Mouse (Mus musculus) Patski (cell line): ENCODE measurements around the gene Hivep3. TPM values are rescaled to one million over a fixed set of nuclear protein-coding genes. Genes with fewer than 3 reads are reported as not detected.
A peak's percentile ranks its signal among the peaks of the same experiment; 100 is the strongest.

Experiments used
- ATAC-seq: fragments of 100-300 bp; one replicate; pipeline ENCODE4 v1.8.0; 2021
- CTCF ChIA-PET: fragments of 350-600 bp; sonication (Branson Sonifier 250); formaldehyde crosslinking; loops from one replicate; lab custom pipeline; 2022; ENCODE audit warnings: inconsistent platforms; lab: Charles Lee
- POLR2A ChIA-PET: fragments of 350-600 bp; sonication (Branson Sonifier 250); formaldehyde crosslinking; loops from one replicate; lab custom pipeline; 2022; ENCODE audit warnings: antibody characterized with exemption, inconsistent platforms; lab: Charles Lee
- DNase-seq: peaks from one replicate; pipeline ENCODE4 v3.0.0-alpha.2; 2011; ENCODE audit warnings: low read depth, low spot score
- H3K27me3 ChIP-seq: fragments of 371-371 bp; one replicate; pipeline ENCODE4 v1.5.1; 2021
- CTCF ChIP-seq: fragments of 100-300 bp; IDR thresholded peaks from one replicate; pipeline ENCODE4 v1.5.1; 2021
- in situ Hi-C: fragments of 300-500 bp; cut with MboI; formaldehyde crosslinking; loops from 3 replicates; pipeline ENCODE4 v1.11.1; 2018; ENCODE audit warnings: low pct_unique_long_range_greater_than_20kb, mixed read lengths
- polyA plus RNA-seq: library from polyadenylated mRNA; unstranded; gene quantifications from one replicate; pipeline ENCODE4 v1.2.3, GENCODE M21; 2021

The Hivep3 gene
- polyA plus RNA-seq, 1 experiment from 2014 or later, result 4.4 TPM

GRCm38 (mm10) chr4:120009151-120009550 lies 275.6 kb downstream of the Hivep3 start:
- in situ Hi-C loops, result no loop called here
- H3K27me3 ChIP-seq, result no peaks in the 10 kb centered on the region
- no peak for TF ChIP-seq CTCF
- ATAC-seq (no peak), DNase-seq (no peak)
- ChIA-PET CTCF (interaction anchor here (1.4 kb wide), 1 partner anchor 20 kb away, joined by 3 read pairs; no protein-coding TSS in a partner anchor), POLR2A (no interaction called here)

DNA sequence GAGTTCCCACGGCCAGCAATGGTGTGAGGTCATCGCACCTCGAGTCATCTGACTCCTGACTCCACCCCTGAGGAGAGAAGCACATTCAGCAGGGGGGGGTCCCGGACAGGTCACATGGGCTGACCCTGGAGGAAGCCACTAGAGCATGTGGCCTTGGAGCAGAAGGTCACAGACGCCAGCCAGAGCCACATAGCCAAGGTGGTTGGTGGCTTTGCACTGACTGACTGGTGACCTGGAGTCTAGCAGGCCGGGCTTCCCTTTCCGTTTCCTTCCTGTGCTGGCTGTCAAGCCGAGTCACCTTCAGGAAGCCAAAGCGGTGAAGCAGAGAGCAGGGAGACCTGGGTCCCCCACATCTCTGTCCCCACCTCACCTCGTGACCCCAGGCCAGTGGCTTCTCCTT lies 278.2 kb downstream of the Hivep3 start:
- ATAC-seq, result no peak
- no peak for DNase-seq
- no peak for TF ChIP-seq CTCF
- POLR2A ChIA-PET, result no interaction called here
- CTCF ChIA-PET, result no interaction called here
- no peaks in the 10 kb centered on the region for H3K27me3 ChIP-seq
- in situ Hi-C loops, result no loop called here

GRCm38 (mm10) chr4:120012891-120013290 lies 279.3 kb downstream of the Hivep3 start:
- ChIA-PET POLR2A (no interaction called here), CTCF (no interaction called here)
- in situ Hi-C loops, result no loop called here
- DNase-seq (no peak), ATAC-seq (no peak)
- no peak for TF ChIP-seq CTCF
- no peaks in the 10 kb centered on the region for H3K27me3 ChIP-seq

DNA sequence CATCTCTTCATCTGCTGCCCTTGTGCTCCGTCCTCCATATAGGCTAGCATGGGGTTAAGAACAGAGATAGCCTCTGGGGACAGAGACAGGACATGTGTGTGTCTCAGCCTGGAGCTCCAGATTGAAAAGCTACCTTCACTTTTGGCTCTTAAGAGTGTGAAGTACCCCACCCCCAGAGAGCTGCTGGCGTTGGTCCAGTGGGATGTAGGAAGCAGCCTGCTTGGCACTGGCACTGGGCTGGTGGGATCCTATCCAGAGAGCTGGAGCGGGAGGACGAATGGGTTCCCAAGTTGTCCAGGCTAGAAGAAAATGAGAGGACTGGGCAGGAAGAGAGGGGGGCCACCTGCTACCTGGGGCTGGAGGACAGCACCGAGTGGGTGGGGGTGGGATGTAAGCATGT lies 284.8 kb downstream of the Hivep3 start:
- in situ Hi-C loops, result no loop called here
- CTCF ChIA-PET, result no interaction called here
- no peak for ATAC-seq
- DNase-seq, result no peak
- H3K27me3 ChIP-seq, result no peaks in the 10 kb centered on the region
- POLR2A ChIA-PET, result no interaction called here
- TF ChIP-seq CTCF, result no peak

- ChIA-PET POLR2A (no interaction called here), CTCF (no interaction called here)
- no peak for TF ChIP-seq CTCF
Observed at GRCm38 (mm10) chr4:120022392-120022791, 288.8 kb downstream of the Hivep3 start.

DNA sequence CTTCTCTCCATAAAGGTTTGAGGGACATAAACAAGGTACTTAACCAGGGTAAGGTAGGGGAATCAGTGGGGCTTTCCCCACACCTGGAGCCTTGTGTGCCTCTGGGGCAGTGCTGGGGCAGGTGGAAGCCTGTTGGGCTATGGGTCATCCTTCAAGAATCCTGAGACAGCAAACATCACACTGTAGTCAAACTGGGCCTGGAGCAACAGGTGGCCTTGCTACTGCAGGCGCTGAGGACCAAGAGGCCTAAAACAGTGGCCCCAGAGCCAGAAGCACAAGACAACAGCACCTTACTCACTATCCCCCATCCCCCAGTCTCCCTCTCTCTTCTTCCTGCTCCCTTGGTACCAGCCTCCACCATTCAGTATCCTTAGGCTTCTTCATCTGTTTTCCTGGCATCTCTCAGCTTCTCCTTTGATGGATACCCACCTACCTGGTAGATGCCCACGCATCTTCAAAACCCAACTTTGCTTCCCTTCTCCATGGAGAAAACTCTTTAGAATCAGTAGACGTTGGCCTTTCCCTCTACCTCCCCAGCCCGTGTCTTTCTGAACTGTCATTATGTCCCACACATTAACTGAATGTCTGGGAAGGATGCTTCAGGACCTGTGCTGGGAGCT lies 289.7 kb downstream of the Hivep3 start:
- ATAC-seq (no peak), DNase-seq (no peak)
- CTCF ChIA-PET, result no interaction called here
- POLR2A ChIA-PET, result no interaction called here
- no peaks in the 10 kb centered on the region for H3K27me3 ChIP-seq
- TF ChIP-seq CTCF, result no peak
- in situ Hi-C loops, result no loop called here

More at GRCm38 (mm10) chr4:120022392-120022791, 288.8 kb downstream of the Hivep3 start:
- no peak for DNase-seq
- H3K27me3 ChIP-seq, result no peaks in the 10 kb centered on the region
- ATAC-seq, result no peak
- in situ Hi-C loops, result no loop called here

DNA sequence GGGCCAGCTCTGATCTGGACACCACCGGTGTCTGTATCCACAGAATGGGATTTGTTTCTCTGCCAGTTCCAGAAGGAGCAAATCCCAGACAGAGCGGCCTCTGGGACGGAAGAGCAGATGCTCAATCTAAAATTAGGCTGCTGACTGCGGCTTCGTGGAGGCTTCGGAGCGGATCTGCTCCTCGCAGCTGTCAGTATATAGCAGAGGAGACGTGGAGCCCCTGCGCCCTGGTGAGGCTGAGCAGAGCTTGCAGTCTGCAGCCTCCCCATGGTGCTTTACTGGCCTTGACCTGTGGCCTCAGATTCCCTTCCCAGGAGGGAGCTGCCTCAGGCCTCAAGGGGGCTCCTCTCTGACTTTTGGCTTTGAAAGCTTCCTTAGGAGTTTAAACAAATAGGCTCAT lies 290.5 kb downstream of the Hivep3 start:
- ATAC-seq (no peak), DNase-seq (no peak)
- in situ Hi-C loops, result no loop called here
- no peak for TF ChIP-seq CTCF
- ChIA-PET CTCF (no interaction called here), POLR2A (no interaction called here)
- no peaks in the 10 kb centered on the region for H3K27me3 ChIP-seq

DNA sequence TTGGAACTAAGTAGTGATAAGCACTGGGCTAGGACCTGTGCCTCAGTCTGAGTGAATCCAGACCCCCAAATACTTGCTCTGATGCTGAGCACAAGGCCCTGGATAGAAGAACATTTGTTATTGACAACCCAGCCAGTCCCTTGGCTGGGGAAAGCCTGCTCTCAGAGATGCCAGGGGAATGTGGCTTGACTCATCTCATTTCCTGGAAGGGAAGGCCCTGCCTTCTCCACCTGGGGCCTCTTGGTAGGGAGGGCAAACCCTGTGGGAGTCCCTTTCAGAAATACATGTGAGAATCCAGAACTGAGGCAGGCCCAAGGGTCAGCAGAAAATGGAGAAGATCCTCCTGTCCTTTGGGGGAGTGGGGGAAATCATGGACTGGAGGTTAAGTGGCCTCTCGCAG lies 294.1 kb downstream of the Hivep3 start:
- TF ChIP-seq CTCF, result no peak
- in situ Hi-C loops, result no loop called here
- DNase-seq (peak; percentile 4), ATAC-seq (no peak)
- ChIA-PET POLR2A (no interaction called here), CTCF (no interaction called here)
- no peaks in the 10 kb centered on the region for H3K27me3 ChIP-seq

DNA sequence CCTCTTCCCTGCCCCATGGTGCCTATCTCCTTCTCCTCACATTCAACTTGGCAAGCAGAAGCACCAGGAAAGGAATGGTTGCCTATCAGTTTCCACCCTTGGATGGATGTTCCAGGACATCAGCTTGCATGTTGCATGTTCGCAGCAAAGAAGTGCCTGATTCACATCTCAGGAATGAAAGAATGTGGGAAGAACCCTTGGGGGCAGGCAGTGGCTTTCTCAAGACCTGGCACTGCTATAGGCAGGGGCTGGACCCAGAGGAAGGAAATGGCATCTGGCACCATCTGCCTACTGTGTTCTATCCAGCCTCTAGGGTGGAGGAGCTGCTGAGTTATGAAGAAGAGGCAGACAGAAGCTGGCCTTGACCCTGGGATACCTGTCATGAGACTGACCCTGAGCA lies 296.4 kb downstream of the Hivep3 start:
- POLR2A ChIA-PET, result interaction anchor here (1.2 to 1.7 kb wide), 2 partner anchors 12 to 13 kb away, joined by 3 to 8 read pairs; no protein-coding TSS in a partner anchor
- DNase-seq (peak; percentile 44), ATAC-seq (peak; percentile 67)
- no peaks in the 10 kb centered on the region for H3K27me3 ChIP-seq
- CTCF ChIA-PET, result interaction anchor here (1.5 kb wide), 1 partner anchor 24 kb away, joined by 5 read pairs; no protein-coding TSS in a partner anchor
- in situ Hi-C loops, result no loop called here
- no peak for TF ChIP-seq CTCF

GRCm38 (mm10) chr4:120032320-120032983 lies 298.9 kb downstream of the Hivep3 start:
- peak; percentile 24 for ATAC-seq
- DNase-seq, result no peak
- in situ Hi-C loops, result no loop called here
- POLR2A ChIA-PET, result interaction anchor here (1.0 kb wide), 1 partner anchor 31 kb away, joined by 3 read pairs; no protein-coding TSS in a partner anchor
- CTCF ChIA-PET, result interaction anchor here (1.2 kb wide), 1 partner anchor 10 kb away, joined by 4 read pairs; no protein-coding TSS in a partner anchor
- no peak for TF ChIP-seq CTCF
- no peaks in the 10 kb centered on the region for H3K27me3 ChIP-seq

GRCm38 (mm10) chr4:120032984-120033355 lies 299.4 kb downstream of the Hivep3 start:
- DNase-seq (no peak), ATAC-seq (no peak)
- TF ChIP-seq CTCF, result no peak
- CTCF ChIA-PET, result no interaction called here
- in situ Hi-C loops, result no loop called here
- POLR2A ChIA-PET, result no interaction called here
- H3K27me3 ChIP-seq, result no peaks in the 10 kb centered on the region
